Comparison of ENCODE assay signal across 7 mouse cellular contexts in the genomic region with DNA sequence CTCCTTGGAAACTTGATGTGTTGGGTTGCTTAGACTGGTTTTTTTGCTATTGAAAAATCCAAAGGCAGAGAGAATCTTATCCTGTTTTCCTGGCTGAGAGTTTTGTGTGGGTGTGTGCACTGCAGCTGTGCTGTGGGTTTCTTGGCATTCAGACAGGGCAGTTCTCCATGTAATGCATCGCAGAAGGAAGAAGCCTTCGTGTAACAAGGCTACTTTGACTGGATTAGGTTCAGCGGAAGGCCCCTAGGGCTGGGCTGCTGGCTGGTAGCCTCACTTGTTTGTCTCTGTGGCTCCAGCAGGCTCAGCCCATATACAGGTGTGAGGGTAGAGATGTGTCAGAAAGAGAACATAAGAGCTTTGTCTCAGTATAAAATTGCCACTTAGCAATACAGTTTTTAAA.
A peak's percentile ranks its signal among the peaks of the same experiment; 100 is the strongest.
DNase-seq lines count a peak whose midpoint lies in the region; ATAC-seq and TF ChIP-seq lines count a peak whose summit lies in the region.

No protein-coding gene starts in this region.

- peak; percentile 65 for ATAC-seq in neural tube, embryonic 13.5 days (ENCODE audit: low read depth)
- ATAC-seq in forebrain, embryonic 15.5 days (replicated peaks), result peak; percentile 67
- peak; percentile 39 for ATAC-seq in inflammation-experienced regulatory T-cells, adult 6 months
- ATAC-seq in stomach, postnatal 0 days (ENCODE audit: low FRiP score, low TSS enrichment), result no peak

- WGBS in neural tube, embryonic 13.5 days, result 45% methylated on average over 3 of the region's 3 CpGs
- 13% methylated on average over 3 of the region's 3 CpGs for WGBS in forebrain, embryonic 15.5 days
- 13% methylated on average over 3 of the region's 3 CpGs for WGBS in stomach, postnatal 0 days

- no peaks in the 10 kb centered on the region for H3K27me3 ChIP-seq in neural tube, embryonic 13.5 days
- H3K27me3 ChIP-seq in forebrain, embryonic 15.5 days, result no peaks in the 10 kb centered on the region
- H3K27me3 ChIP-seq in stomach, postnatal 0 days (ENCODE audit: control insufficient read depth, insufficient read depth, low read length), result no peaks in the 10 kb centered on the region

- no peak for DNase-seq in neural tube, embryonic 10.5 days (ENCODE audit: extremely low spot score, low spot score)
- DNase-seq in lung, postnatal 4 days, result peak; percentile 21 to 30
- DNase-seq in stomach, postnatal 0 days (ENCODE audit: low spot score), result peak; percentile 30
- no peak for DNase-seq in embryo, embryonic 9.5 days (ENCODE audit: extremely low spot score)

- peaks cover 6% of the 10 kb centered on the region; the same call in 1 of the 2 replicates for H3K36me3 ChIP-seq in neural tube, embryonic 13.5 days
- no peaks in the 10 kb centered on the region; the same call in 1 of the 2 replicates for H3K36me3 ChIP-seq in forebrain, embryonic 15.5 days
- 0 out of 2 replicates have a peak, but pooled peaks cover 6% of the 10 kb centered on the region for H3K36me3 ChIP-seq in stomach, postnatal 0 days (ENCODE audit: control insufficient read depth, insufficient read depth, low read length)

- H3K4me3 ChIP-seq in neural tube, embryonic 13.5 days, result no peak overlapping the region
- no peak overlapping the region for H3K4me3 ChIP-seq in forebrain, embryonic 15.5 days
- H3K4me3 ChIP-seq in stomach, postnatal 0 days (ENCODE audit: low read depth, low read length), result no peak overlapping the region

- no peaks in the 10 kb centered on the region for H3K9me3 ChIP-seq in neural tube, embryonic 13.5 days
- no peaks in the 10 kb centered on the region for H3K9me3 ChIP-seq in forebrain, embryonic 15.5 days
- H3K9me3 ChIP-seq in stomach, postnatal 0 days (ENCODE audit: control insufficient read depth, low read length), result no peaks in the 10 kb centered on the region

- H3K9ac ChIP-seq in neural tube, embryonic 13.5 days, result no peak overlapping the region
- H3K9ac ChIP-seq in forebrain, embryonic 15.5 days (replicated peaks), result no peak overlapping the region
- no peak overlapping the region for H3K9ac ChIP-seq in stomach, postnatal 0 days (ENCODE audit: low read length)

- peaks cover 30% of the 10 kb centered on the region for H3K4me1 ChIP-seq in neural tube, embryonic 13.5 days (replicated peaks)
- peaks cover 12% of the 10 kb centered on the region for H3K4me1 ChIP-seq in forebrain, embryonic 15.5 days
- H3K4me1 ChIP-seq in stomach, postnatal 0 days (replicated peaks; ENCODE audit: control insufficient read depth, insufficient read depth), result no peaks in the 10 kb centered on the region

- no peak overlapping the region for H3K4me2 ChIP-seq in neural tube, embryonic 13.5 days
- no peak overlapping the region for H3K4me2 ChIP-seq in forebrain, embryonic 15.5 days (replicated peaks)
- no peak overlapping the region for H3K4me2 ChIP-seq in stomach, postnatal 0 days (replicated peaks; ENCODE audit: low read depth)

- TF ChIP-seq EP300 in stomach, postnatal 0 days (optimal IDR thresholded peaks at IDR 0.05), result no peak

- no peak for TF ChIP-seq CTCF in stomach, postnatal 0 days (IDR thresholded peaks at IDR 0.05; ENCODE audit: low read depth)

- peak overlapping the region; percentile 61; the same call in 1 of the 2 replicates for H3K27ac ChIP-seq in neural tube, embryonic 13.5 days (replicated peaks)
- H3K27ac ChIP-seq in forebrain, embryonic 15.5 days (replicated peaks), result peak overlapping the region; percentile 46; the same call in 1 of the 2 replicates
- 0 out of 2 replicates have a peak overlapping the region, but pooled peaks have one; percentile 25 for H3K27ac ChIP-seq in stomach, postnatal 0 days (replicated peaks)

Comparison
In these comparisons a context has a peak if more than half of its experiments do, and no peak if none do; other contexts are left out.
1. DNase-seq: peak in lung, postnatal 4 days (2 of 2) and stomach, postnatal 0 days (single experiment); none in neural tube, embryonic 10.5 days (single experiment) and embryo, embryonic 9.5 days (single experiment).
2. Peak in every context shown above with its lines, with median percentiles within 50 percentile points of each other: H3K27ac ChIP-seq.